Mouse (Mus musculus): ENCODE measurements around the gene Acoxl. TPM values are rescaled to one million over a fixed set of nuclear protein-coding genes. Genes with fewer than 3 reads are reported as not detected.

Gene Acoxl
- polyA plus RNA-seq, 1 experiment from 2014 or later, result 0.61 TPM

- no peak for DNase-seq (ENCODE audit: low spot score)
- no peaks in the 10 kb centered on the region for H3K9me3 ChIP-seq
- H3K36me3 ChIP-seq (replicated peaks), result no peaks in the 10 kb centered on the region
- peaks cover 40% of the 10 kb centered on the region for H3K4me1 ChIP-seq
- H3K4me3 ChIP-seq, result no peak overlapping the region
- H3K27me3 ChIP-seq (replicated peaks; ENCODE audit: low read depth, poor library complexity, severe bottlenecking), result no peaks in the 10 kb centered on the region
- 36% methylated on average over 5 of the region's 5 CpGs for WGBS
- H3K27ac ChIP-seq (replicated peaks), result peak overlapping the region; percentile 67
Observed at GRCm38 (mm10) chr2:127928279-127928678, 89.6 kb downstream of the Acoxl start.

GRCm38 (mm10) chr2:127928871-127929270 is 90.2 kb downstream of the Acoxl start:
- 53% methylated on average over 4 of the region's 4 CpGs for WGBS

GRCm38 (mm10) chr2:127929939-127930715 is 91.5 kb downstream of the Acoxl start:
- no peak for DNase-seq (ENCODE audit: low spot score)
- no peaks in the 10 kb centered on the region for H3K27me3 ChIP-seq (replicated peaks; ENCODE audit: low read depth, poor library complexity, severe bottlenecking)
- no peak overlapping the region for H3K4me3 ChIP-seq
- H3K9me3 ChIP-seq, result no peaks in the 10 kb centered on the region
- no peaks in the 10 kb centered on the region for H3K36me3 ChIP-seq (replicated peaks)
- H3K27ac ChIP-seq (replicated peaks), result no peak overlapping the region
- peaks cover 38% of the 10 kb centered on the region for H3K4me1 ChIP-seq
- 61% methylated on average over 6 of the region's 6 CpGs for WGBS

More at GRCm38 (mm10) chr2:127928871-127929270, 90.2 kb downstream of the Acoxl start:
- Histone ChIP-seq H3K4me1 (peaks cover 38% of the 10 kb centered on the region), H3K36me3 (replicated peaks) (no peaks in the 10 kb centered on the region), H3K27me3 (replicated peaks; ENCODE audit: low read depth, poor library complexity, severe bottlenecking) (no peaks in the 10 kb centered on the region), H3K9me3 (no peaks in the 10 kb centered on the region), H3K27ac (replicated peaks) (peak overlapping the region; percentile 67; the same call in 1 of the 2 replicates), H3K4me3 (no peak overlapping the region)
- DNase-seq (ENCODE audit: low spot score), result no peak

GRCm38 (mm10) chr2:127931576-127931975 is 92.9 kb downstream of the Acoxl start:
- Histone ChIP-seq H3K27ac (replicated peaks) (no peak overlapping the region), H3K36me3 (replicated peaks) (no peaks in the 10 kb centered on the region), H3K9me3 (no peaks in the 10 kb centered on the region), H3K4me1 (peaks cover 29% of the 10 kb centered on the region), H3K27me3 (replicated peaks; ENCODE audit: low read depth, poor library complexity, severe bottlenecking) (no peaks in the 10 kb centered on the region), H3K4me3 (no peak overlapping the region)
- DNase-seq (ENCODE audit: low spot score), result no peak
- WGBS, result 85% methylated on average over 4 of the region's 4 CpGs

GRCm38 (mm10) chr2:127933531-127933931 is 94.9 kb downstream of the Acoxl start:
- peaks cover 9% of the 10 kb centered on the region for H3K4me1 ChIP-seq
- H3K9me3 ChIP-seq, result peaks cover 4% of the 10 kb centered on the region; the same call in 1 of the 2 replicates
- WGBS, result 87% methylated on average over 3 of the region's 3 CpGs
- DNase-seq (ENCODE audit: low spot score), result no peak
- H3K27ac ChIP-seq (replicated peaks), result no peak overlapping the region
- H3K4me3 ChIP-seq, result no peak overlapping the region
- no peaks in the 10 kb centered on the region for H3K27me3 ChIP-seq (replicated peaks; ENCODE audit: low read depth, poor library complexity, severe bottlenecking)
- no peaks in the 10 kb centered on the region for H3K36me3 ChIP-seq (replicated peaks)

- Histone ChIP-seq H3K4me1 (peaks cover 3% of the 10 kb centered on the region; the same call in 1 of the 2 replicates), H3K4me3 (no peak overlapping the region), H3K27ac (replicated peaks) (no peak overlapping the region), H3K36me3 (replicated peaks) (no peaks in the 10 kb centered on the region), H3K27me3 (replicated peaks; ENCODE audit: low read depth, poor library complexity, severe bottlenecking) (no peaks in the 10 kb centered on the region), H3K9me3 (peaks cover 4% of the 10 kb centered on the region; the same call in 1 of the 2 replicates)
- peak; percentile 36 for DNase-seq (ENCODE audit: low spot score)
- WGBS, result 88% methylated on average over 3 of the region's 3 CpGs
Observed at GRCm38 (mm10) chr2:127937079-127937478, 98.4 kb downstream of the Acoxl start.

GRCm38 (mm10) chr2:127939206-127939605 is 100.5 kb downstream of the Acoxl start:
- peaks cover 4% of the 10 kb centered on the region; the same call in 1 of the 2 replicates for H3K9me3 ChIP-seq
- no peak overlapping the region for H3K27ac ChIP-seq (replicated peaks)
- peaks cover 3% of the 10 kb centered on the region; the same call in 1 of the 2 replicates for H3K4me1 ChIP-seq
- no peak overlapping the region for H3K4me3 ChIP-seq
- no peaks in the 10 kb centered on the region for H3K27me3 ChIP-seq (replicated peaks; ENCODE audit: low read depth, poor library complexity, severe bottlenecking)
- DNase-seq (ENCODE audit: low spot score), result no peak
- no peaks in the 10 kb centered on the region for H3K36me3 ChIP-seq (replicated peaks)
- WGBS, result 88% methylated on average over 2 of the region's 2 CpGs

GRCm38 (mm10) chr2:127960579-127960978 is 121.9 kb downstream of the Acoxl start:
- H3K27me3 ChIP-seq (replicated peaks; ENCODE audit: low read depth, poor library complexity, severe bottlenecking), result no peaks in the 10 kb centered on the region
- no peak overlapping the region for H3K27ac ChIP-seq (replicated peaks)
- H3K36me3 ChIP-seq (replicated peaks), result no peaks in the 10 kb centered on the region
- no peak for DNase-seq (ENCODE audit: low spot score)
- H3K4me1 ChIP-seq, result peaks cover 12% of the 10 kb centered on the region
- H3K9me3 ChIP-seq, result no peaks in the 10 kb centered on the region
- no peak overlapping the region for H3K4me3 ChIP-seq
- WGBS, result 66% methylated on average over 6 of the region's 6 CpGs

- Histone ChIP-seq H3K27me3 (replicated peaks; ENCODE audit: low read depth, poor library complexity, severe bottlenecking) (no peaks in the 10 kb centered on the region), H3K36me3 (replicated peaks) (no peaks in the 10 kb centered on the region), H3K9me3 (no peaks in the 10 kb centered on the region), H3K4me3 (no peak overlapping the region), H3K27ac (replicated peaks) (0 out of 2 replicates have a peak overlapping the region, but pooled peaks have one; percentile 15), H3K4me1 (peaks cover 12% of the 10 kb centered on the region)
- no peak for DNase-seq (ENCODE audit: low spot score)
- 50% methylated on average over 2 of the region's 2 CpGs for WGBS
Observed at GRCm38 (mm10) chr2:127961154-127961553, 122.5 kb downstream of the Acoxl start.

GRCm38 (mm10) chr2:127961802-127962433 is 123.2 kb downstream of the Acoxl start:
- peaks cover 12% of the 10 kb centered on the region for H3K4me1 ChIP-seq
- no peaks in the 10 kb centered on the region for H3K9me3 ChIP-seq
- H3K27me3 ChIP-seq (replicated peaks; ENCODE audit: low read depth, poor library complexity, severe bottlenecking), result no peaks in the 10 kb centered on the region
- no peak overlapping the region for H3K4me3 ChIP-seq
- WGBS, result 54% methylated on average over 4 of the region's 4 CpGs
- H3K36me3 ChIP-seq (replicated peaks), result no peaks in the 10 kb centered on the region
- DNase-seq (ENCODE audit: low spot score), result no peak
- no peak overlapping the region for H3K27ac ChIP-seq (replicated peaks)

- H3K36me3 ChIP-seq (replicated peaks), result no peaks in the 10 kb centered on the region
- no peaks in the 10 kb centered on the region for H3K9me3 ChIP-seq
- no peak overlapping the region for H3K27ac ChIP-seq (replicated peaks)
- H3K27me3 ChIP-seq (replicated peaks; ENCODE audit: low read depth, poor library complexity, severe bottlenecking), result no peaks in the 10 kb centered on the region
- WGBS, result 88% methylated on average over 2 of the region's 2 CpGs
- no peak overlapping the region for H3K4me3 ChIP-seq
- H3K4me1 ChIP-seq, result no peaks in the 10 kb centered on the region
- no peak for DNase-seq (ENCODE audit: low spot score)
Observed at GRCm38 (mm10) chr2:127968944-127969343, 130.3 kb downstream of the Acoxl start.

- Histone ChIP-seq H3K9me3 (no peaks in the 10 kb centered on the region), H3K4me1 (peaks cover 12% of the 10 kb centered on the region), H3K27me3 (replicated peaks; ENCODE audit: low read depth, poor library complexity, severe bottlenecking) (no peaks in the 10 kb centered on the region), H3K4me3 (no peak overlapping the region), H3K36me3 (replicated peaks) (no peaks in the 10 kb centered on the region), H3K27ac (replicated peaks) (no peak overlapping the region; the same call in 1 of the 2 replicates)
- DNase-seq (ENCODE audit: low spot score), result no peak
- 91% methylated on average over 1 of the region's 1 CpGs for WGBS
Observed at GRCm38 (mm10) chr2:127976276-127976675, 137.6 kb downstream of the Acoxl start.
